Mouse (Mus musculus): ENCODE data around the gene Pfkfb4. TPM values are rescaled to one million over a fixed set of nuclear protein-coding genes. Genes with fewer than 3 reads are reported as not detected.
A peak's percentile ranks its signal among the peaks of the same experiment; 100 is the strongest.

Gene Pfkfb4
- polyA plus RNA-seq (2015; fragmentation: Nextera tagmentation; extraction: Ambion mirVana): 3.9 and 4.5 TPM in 2 replicates

DNA sequence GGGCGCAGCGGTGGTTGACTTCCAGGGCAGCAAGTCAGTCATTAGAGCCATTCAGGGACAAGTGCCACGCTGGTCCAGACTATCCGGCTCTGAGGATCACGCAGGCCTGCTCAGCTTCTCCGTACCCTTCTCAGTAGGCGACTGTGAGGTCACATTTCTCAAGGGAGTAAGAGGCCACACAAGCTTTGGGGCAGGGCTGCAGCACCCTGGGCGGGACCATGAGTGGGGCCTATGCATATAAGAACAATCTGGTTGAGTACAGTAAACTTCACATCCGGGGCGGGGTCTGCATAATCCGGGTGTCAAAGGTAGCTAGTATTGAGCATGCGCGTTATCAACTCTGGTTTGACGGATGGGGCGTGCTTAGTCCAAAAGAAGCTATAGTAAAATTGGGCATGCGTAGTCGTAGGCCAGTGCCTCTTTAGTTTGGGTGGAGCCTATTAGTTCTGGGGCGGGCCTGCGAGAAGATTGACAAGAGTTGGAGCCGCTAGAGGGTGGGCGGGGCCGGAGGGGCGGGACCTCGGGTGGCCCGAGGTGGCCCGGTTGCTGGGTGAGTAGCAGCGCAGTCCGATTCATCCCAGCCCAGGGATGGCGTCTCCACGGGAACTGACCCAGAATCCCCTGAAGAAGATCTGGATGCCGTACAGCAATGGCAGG, at the start of gene Pfkfb4:
TSS of gene Pfkfb4 (plus strand) at position 351 of the 657 bp plus-strand sequence.
- no peaks in the 10 kb centered on the region for H3K36me3 ChIP-seq (replicated peaks)
- 2% methylated on average over 31 of the region's 31 CpGs for WGBS (ENCODE audit: insufficient replicate concordance)
- H3K27me3 ChIP-seq: no peaks in the 10 kb centered on the region
- peaks cover 76% of the 10 kb centered on the region for H3K4me1 ChIP-seq (replicated peaks)
- peak within 1 kb of the TSS; percentile 88 for H3K4me2 ChIP-seq
- peak within 1 kb of the TSS; percentile 58 for H3K9ac ChIP-seq
- ATAC-seq (ENCODE audit: insufficient read depth): peak; percentile 94
- peak within 1 kb of the TSS; percentile 83 for H3K27ac ChIP-seq (replicated peaks)
- no peaks in the 10 kb centered on the region for H3K9me3 ChIP-seq (replicated peaks)
- H3K4me3 ChIP-seq (replicated peaks): peak within 1 kb of the TSS; percentile 60

DNA sequence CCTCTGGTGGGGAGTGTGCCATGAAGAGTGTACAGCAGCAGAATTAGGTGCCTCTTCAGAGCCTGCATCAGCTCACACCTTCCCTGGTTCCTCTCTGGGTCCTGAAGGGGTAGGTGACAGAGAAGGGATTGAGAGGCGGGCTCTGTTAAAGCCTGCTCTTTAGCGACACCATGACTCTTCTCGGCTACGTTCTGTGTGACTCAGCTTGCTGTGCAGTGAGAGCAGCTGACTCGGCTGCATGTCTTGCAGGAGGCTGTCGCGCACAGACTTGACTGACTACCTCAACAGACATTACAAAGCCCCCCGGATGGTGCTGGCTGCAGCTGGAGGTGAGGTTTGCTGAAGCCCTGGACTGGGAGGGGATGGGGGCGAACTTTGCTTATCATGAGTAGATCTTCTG, 46.5 kb upstream of the Pfkfb4 start:
- peaks cover 94% of the 10 kb centered on the region for H3K36me3 ChIP-seq (replicated peaks)
- no peak for ATAC-seq (ENCODE audit: insufficient read depth)

DNA sequence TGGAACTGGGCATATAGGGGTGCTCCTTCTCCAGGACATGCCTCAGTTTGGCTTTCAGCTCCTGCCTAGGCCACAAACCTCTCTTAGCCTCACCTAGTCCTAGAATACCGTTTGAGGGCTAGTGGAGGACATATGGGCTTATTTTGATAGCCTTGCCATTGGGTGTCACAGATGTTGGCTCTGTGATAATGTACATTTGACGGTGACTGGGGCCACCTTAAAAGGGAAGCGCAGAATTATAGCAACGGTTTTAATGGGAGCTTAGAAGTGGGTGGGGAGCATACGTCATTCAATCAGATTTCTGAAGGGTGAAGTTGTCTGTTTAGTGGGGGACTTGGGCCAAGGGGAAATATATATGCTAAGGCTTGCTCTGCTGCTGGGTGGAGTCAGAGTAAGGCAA, 46.0 kb upstream of the Pfkfb4 start:
- Histone ChIP-seq H3K9ac (no peak overlapping the region), H3K36me3 (replicated peaks) (peaks cover 93% of the 10 kb centered on the region), H3K9me3 (replicated peaks) (no peaks in the 10 kb centered on the region), H3K27me3 (no peaks in the 10 kb centered on the region), H3K4me3 (replicated peaks) (no peak overlapping the region), H3K4me1 (replicated peaks) (peaks cover 8% of the 10 kb centered on the region; the same call in 1 of the 2 replicates), H3K4me2 (no peak overlapping the region), H3K27ac (replicated peaks) (no peak overlapping the region)
- ATAC-seq (ENCODE audit: insufficient read depth): peak; percentile 45
- 34% methylated on average over 5 of the region's 5 CpGs for WGBS (ENCODE audit: insufficient replicate concordance)

More for the DNA sequence above, 46.5 kb upstream of the Pfkfb4 start:
- Histone ChIP-seq H3K4me1 (replicated peaks) (peaks cover 10% of the 10 kb centered on the region; the same call in 1 of the 2 replicates), H3K4me3 (replicated peaks) (no peak overlapping the region), H3K4me2 (no peak overlapping the region), H3K9me3 (replicated peaks) (no peaks in the 10 kb centered on the region), H3K27me3 (no peaks in the 10 kb centered on the region), H3K9ac (no peak overlapping the region), H3K27ac (replicated peaks) (no peak overlapping the region)
- 72% methylated on average over 9 of the region's 9 CpGs for WGBS (ENCODE audit: insufficient replicate concordance)

DNA sequence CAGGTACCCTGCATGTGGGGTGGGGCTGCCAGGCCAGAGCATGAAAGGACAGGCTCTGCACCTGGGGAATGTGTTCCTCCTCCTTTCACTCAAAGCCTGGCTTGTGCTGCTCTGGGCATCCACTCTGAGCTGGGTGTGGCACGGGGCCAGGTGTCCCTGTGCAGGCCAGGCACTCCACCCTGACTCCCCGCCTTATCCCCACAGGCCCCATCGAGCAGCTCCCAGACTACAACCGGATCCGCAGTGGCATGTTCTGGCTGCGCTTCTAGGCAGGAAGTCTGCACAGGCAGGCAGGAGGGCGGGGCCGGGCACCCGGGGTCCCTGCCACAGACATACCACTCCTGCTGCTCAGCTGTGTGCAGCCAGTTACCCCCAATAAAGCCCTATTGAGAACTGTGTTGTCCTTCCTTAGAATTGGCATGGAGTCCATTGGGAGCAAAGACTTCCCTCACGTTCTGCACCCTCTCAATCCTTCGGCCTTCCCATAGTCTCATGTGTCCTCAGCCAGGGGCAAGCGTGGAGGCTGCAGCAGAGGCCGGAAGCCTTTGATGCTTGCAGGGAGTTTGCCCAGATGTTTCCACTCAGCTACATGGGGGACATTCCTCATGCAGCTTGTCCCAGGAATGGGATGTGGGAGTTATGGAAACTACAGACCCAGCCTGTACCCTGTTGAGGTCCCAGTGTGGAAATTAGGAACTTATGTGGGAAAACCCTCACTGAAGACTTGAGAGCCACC, 42.2 kb upstream of the Pfkfb4 start:
- peaks cover 7% of the 10 kb centered on the region; the same call in 1 of the 2 replicates for H3K4me1 ChIP-seq (replicated peaks)
- no peak for ATAC-seq (ENCODE audit: insufficient read depth)
- no peak overlapping the region for H3K4me3 ChIP-seq (replicated peaks)
- H3K9ac ChIP-seq: no peak overlapping the region
- no peak overlapping the region for H3K27ac ChIP-seq (replicated peaks)
- peaks cover 61% of the 10 kb centered on the region for H3K36me3 ChIP-seq (replicated peaks)
- peaks cover 26% of the 10 kb centered on the region for H3K27me3 ChIP-seq
- H3K4me2 ChIP-seq: no peak overlapping the region
- 79% methylated on average over 13 of the region's 13 CpGs for WGBS (ENCODE audit: insufficient replicate concordance)
- no peaks in the 10 kb centered on the region for H3K9me3 ChIP-seq (replicated peaks)

DNA sequence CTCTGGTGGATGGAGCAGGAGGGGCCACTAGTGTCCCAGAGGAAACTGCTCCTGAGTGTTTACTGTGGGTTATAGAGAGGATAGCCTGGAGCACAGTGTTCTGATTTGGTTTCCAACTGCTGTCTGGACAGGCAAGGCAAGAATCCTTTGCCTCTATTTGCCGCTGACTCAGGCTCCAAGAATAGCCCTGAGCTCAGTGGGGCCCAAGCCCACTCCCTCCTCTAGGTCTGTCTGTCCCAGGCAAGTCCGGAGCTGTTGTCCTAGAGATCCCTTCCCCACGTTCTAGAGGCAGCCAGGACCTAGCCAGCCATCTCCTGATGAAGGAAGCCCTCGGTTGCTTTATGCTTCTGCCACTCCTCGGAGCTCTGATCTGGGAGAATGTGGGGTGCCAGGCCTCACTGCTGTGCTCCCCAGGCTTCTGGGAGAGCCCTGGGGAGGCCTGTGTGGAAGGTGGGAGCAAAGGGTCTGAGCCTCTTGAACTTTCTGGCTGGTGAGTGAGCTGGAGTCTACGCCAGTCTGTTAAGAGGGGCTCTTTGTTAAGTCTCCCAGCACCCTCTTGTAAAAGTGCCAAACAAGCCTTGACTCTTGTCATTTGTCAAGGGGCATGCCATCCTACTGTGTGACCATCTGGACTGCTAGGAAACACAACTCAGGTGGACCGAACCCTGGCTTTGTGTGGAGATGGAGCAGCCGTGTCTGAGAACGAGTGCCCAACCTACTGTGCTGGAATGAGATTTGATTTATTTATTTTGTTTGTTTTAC, 41.4 kb upstream of the Pfkfb4 start:
- Histone ChIP-seq H3K36me3 (replicated peaks) (peaks cover 54% of the 10 kb centered on the region), H3K9ac (no peak overlapping the region), H3K4me3 (replicated peaks) (no peak overlapping the region), H3K27me3 (peaks cover 34% of the 10 kb centered on the region), H3K4me2 (no peak overlapping the region), H3K4me1 (replicated peaks) (peaks cover 7% of the 10 kb centered on the region; the same call in 1 of the 2 replicates), H3K9me3 (replicated peaks) (no peaks in the 10 kb centered on the region), H3K27ac (replicated peaks) (no peak overlapping the region)
- ATAC-seq (ENCODE audit: insufficient read depth): no peak
- 80% methylated on average over 9 of the region's 9 CpGs for WGBS (ENCODE audit: insufficient replicate concordance)

DNA sequence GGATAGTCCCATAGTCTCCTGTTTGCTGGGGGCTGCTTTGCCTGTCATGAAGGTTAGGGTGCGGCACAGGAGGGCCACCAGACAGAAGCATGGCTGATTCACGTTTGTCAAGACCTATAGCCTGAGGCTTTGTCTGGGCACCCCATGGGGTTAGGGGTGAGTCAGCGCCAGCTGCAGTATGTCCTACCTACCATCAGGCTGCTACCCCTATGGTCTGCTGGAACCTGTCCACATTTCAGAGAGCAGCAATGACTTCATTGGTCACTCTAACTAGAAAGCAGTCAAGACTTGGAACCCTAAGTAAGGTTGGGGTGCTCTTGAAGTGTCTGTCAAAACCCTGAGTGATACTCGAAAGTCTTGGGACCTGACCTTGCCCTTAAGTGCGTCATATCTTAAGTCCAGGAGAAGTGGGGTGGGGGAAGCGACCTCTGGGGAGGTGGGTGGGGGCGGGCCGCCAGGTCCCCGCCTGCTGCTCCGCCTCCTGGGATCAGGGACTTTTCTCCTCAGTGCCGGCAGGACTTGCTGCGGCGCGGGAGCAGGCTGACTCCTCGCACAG, 38.4 kb upstream of the Pfkfb4 start, which contains the start of gene Col7a1:
TSS of gene Col7a1 (plus strand) at position 506 of the 556 bp plus-strand sequence.
- H3K36me3 ChIP-seq (replicated peaks): peaks cover 24% of the 10 kb centered on the region
- no peak within 1 kb of the TSS for H3K4me2 ChIP-seq
- no peaks in the 10 kb centered on the region for H3K4me1 ChIP-seq (replicated peaks)
- no peak within 1 kb of the TSS for H3K9ac ChIP-seq
- no peak within 1 kb of the TSS for H3K4me3 ChIP-seq (replicated peaks)
- no peak within 1 kb of the TSS for H3K27ac ChIP-seq (replicated peaks)
- peaks cover 44% of the 10 kb centered on the region for H3K27me3 ChIP-seq
- WGBS (ENCODE audit: insufficient replicate concordance): 15% methylated on average over 15 of the region's 15 CpGs
- no peaks in the 10 kb centered on the region for H3K9me3 ChIP-seq (replicated peaks)
- no peak for ATAC-seq (ENCODE audit: insufficient read depth)

DNA sequence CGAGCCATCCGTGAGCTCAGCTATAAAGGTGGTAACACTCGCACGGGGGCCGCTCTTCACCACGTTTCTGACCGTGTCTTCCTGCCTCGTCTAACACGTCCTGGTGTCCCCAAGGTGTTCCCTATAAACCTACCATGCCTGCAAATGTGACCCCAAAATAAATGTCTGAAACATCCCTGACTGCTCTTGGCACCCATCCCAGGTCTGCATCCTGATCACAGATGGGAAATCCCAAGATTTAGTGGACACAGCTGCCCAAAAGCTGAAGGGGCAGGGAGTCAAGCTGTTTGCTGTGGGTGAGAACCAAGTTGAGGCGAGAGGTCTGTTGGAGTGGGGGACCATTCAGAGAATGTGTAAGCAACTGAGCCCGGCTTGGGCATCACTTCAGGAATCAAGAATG, 36.3 kb upstream of the Pfkfb4 start:
- ATAC-seq (ENCODE audit: insufficient read depth): no peak
- Histone ChIP-seq H3K9ac (no peak overlapping the region), H3K27me3 (peaks cover 44% of the 10 kb centered on the region), H3K4me1 (replicated peaks) (no peaks in the 10 kb centered on the region), H3K27ac (replicated peaks) (no peak overlapping the region), H3K9me3 (replicated peaks) (no peaks in the 10 kb centered on the region), H3K4me3 (replicated peaks) (no peak overlapping the region), H3K36me3 (replicated peaks) (peaks cover 3% of the 10 kb centered on the region), H3K4me2 (no peak overlapping the region)
- 72% methylated on average over 11 of the region's 11 CpGs for whole genome bisulfite sequencing (ENCODE audit: insufficient replicate concordance)

DNA sequence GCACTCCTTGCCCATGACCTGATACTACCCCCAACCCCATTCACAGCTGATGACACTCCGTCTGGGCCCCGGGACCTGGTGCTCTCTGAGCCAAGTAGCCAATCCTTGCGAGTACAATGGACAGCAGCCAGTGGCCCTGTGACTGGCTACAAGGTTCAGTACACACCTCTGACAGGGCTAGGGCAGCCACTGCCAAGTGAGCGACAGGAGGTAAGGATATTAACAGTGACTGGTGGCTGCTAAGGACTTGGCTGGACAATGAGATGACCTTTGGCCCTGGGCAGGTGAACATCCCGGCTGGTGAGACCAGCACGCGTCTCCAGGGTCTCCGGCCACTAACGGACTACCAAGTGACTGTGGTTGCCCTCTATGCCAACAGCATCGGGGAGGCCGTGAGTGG, 35.7 kb upstream of the Pfkfb4 start:
- Histone ChIP-seq H3K4me3 (replicated peaks) (no peak overlapping the region), H3K9ac (no peak overlapping the region), H3K36me3 (replicated peaks) (no peaks in the 10 kb centered on the region), H3K4me2 (no peak overlapping the region), H3K9me3 (replicated peaks) (no peaks in the 10 kb centered on the region), H3K27me3 (peaks cover 44% of the 10 kb centered on the region), H3K27ac (replicated peaks) (no peak overlapping the region), H3K4me1 (replicated peaks) (no peaks in the 10 kb centered on the region)
- ATAC-seq (ENCODE audit: insufficient read depth): no peak
- WGBS (ENCODE audit: insufficient replicate concordance): 75% methylated on average over 11 of the region's 11 CpGs

DNA sequence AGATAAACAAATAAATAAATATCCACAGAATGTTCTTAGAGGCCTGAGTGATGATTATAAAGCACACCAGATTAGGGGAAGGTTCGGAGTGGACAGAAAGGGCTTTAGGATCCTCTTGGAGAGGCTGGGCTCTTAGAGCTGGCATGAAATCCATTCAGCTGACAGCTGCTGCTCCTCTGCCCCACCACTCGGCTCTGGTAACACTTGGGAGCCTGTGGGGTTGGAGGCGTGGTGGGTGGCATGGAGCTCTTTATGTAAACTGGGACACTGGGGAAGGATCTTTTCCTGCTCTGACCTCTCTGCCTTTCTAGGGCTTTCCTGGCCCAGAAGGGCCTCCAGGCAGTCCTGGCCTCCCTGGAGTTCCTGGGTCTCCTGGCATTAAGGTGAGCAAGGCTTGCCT, 28.0 kb upstream of the Pfkfb4 start:
- Histone ChIP-seq H3K4me1 (replicated peaks) (no peaks in the 10 kb centered on the region), H3K9me3 (replicated peaks) (no peaks in the 10 kb centered on the region), H3K9ac (no peak overlapping the region), H3K4me3 (replicated peaks) (no peak overlapping the region), H3K27me3 (no peaks in the 10 kb centered on the region), H3K27ac (replicated peaks) (no peak overlapping the region), H3K4me2 (no peak overlapping the region), H3K36me3 (replicated peaks) (no peaks in the 10 kb centered on the region)
- ATAC-seq (ENCODE audit: insufficient read depth): no peak
- 57% methylated on average over 3 of the region's 3 CpGs for WGBS (ENCODE audit: insufficient replicate concordance)

DNA sequence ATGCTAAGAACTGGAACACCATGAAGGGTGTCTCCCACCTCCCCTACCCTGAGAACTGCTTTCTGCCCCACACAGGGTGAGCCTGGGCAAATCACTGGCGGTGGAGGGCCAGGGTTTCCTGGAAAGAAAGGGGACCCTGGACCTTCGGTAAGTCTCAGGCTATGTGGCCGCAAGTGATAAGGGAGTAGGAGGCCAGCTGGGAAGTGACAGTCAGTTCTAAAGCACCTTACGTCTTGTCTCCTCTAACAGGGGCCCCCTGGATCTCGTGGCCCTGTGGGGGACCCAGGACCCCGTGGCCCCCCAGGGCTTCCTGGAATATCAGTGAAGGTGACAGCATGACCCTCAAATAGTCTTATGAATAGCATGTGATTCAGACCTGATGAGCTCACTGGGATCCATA, 27.2 kb upstream of the Pfkfb4 start:
- no peaks in the 10 kb centered on the region for H3K27me3 ChIP-seq
- no peak for ATAC-seq (ENCODE audit: insufficient read depth)
- no peak overlapping the region for H3K27ac ChIP-seq (replicated peaks)
- H3K9ac ChIP-seq: no peak overlapping the region
- H3K9me3 ChIP-seq (replicated peaks): no peaks in the 10 kb centered on the region
- whole genome bisulfite sequencing (ENCODE audit: insufficient replicate concordance): 29% methylated on average over 6 of the region's 6 CpGs
- H3K4me1 ChIP-seq (replicated peaks): no peaks in the 10 kb centered on the region
- H3K4me3 ChIP-seq (replicated peaks): no peak overlapping the region
- no peak overlapping the region for H3K4me2 ChIP-seq
- H3K36me3 ChIP-seq (replicated peaks): no peaks in the 10 kb centered on the region

DNA sequence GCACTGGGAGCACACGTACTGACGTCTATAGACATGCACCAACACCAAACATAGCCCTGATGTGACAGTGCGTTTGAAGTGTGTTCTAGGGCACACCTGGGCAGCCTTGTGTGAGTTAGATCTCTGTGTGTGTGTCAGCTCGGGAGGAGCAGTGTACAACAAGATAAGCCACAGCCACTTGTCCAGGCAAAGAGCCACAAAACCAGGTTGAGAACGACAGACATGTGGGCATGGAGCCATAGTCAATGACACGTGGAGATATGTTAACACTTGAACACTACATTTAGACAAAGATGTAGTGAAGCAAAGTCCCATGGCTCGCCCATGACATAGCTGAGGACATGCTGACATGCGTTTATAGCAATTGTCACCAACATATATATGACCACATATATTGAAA, 21.0 kb upstream of the Pfkfb4 start:
- WGBS (ENCODE audit: insufficient replicate concordance): 55% methylated on average over 8 of the region's 8 CpGs
- Histone ChIP-seq H3K4me1 (replicated peaks) (no peaks in the 10 kb centered on the region), H3K4me2 (no peak overlapping the region), H3K9ac (no peak overlapping the region), H3K36me3 (replicated peaks) (no peaks in the 10 kb centered on the region), H3K27me3 (no peaks in the 10 kb centered on the region), H3K4me3 (replicated peaks) (no peak overlapping the region), H3K27ac (replicated peaks) (no peak overlapping the region), H3K9me3 (replicated peaks) (no peaks in the 10 kb centered on the region)
- no peak for ATAC-seq (ENCODE audit: insufficient read depth)
